Mouse (Mus musculus): ENCODE data around the gene 1700016H13Rik. TPM values are rescaled to one million over a fixed set of nuclear protein-coding genes. Genes with fewer than 3 reads are reported as not detected.

Gene 1700016H13Rik
- not detected for total RNA-seq (2021)
- not detected in 2 replicates for polyA plus RNA-seq (2012; rRNA removed)
- long read RNA-seq: 0 reads

DNA sequence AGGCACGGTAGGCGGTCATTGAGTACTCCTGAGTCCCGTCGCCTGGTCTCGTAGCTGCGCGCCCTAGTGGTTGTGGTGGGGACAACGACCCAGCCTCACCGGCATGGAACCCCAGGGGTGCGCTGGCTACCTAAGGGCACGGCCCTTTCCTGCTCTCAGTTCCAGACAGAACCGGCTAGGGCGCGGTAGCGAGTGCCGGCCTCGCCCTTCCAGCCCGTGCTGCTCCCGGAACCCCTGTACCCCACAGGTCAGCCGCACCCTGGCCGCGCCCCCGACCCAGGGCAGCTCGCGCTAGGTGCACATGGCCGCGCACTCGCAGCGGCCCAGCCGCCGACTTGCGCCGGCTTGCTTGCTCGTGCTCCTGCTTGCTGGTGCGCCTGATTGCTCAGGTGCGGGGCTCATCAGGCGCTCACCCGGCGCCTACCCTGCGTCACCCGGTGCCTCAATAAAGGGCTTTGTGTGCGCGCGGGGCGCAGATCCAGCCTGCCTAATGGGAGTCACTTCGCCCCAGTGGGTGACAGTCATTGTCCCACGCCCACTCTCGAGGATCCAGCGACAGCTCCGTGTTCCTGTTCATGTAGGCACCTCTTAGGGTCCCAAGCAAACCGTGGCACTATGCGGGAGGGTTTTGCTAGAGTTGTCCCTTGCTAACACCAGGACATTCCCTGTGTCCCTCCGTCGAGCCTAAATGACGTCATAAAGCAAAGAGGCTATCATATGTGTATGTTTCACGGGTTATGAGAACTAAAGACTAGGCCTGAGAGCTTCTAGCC, at the start of gene 1700016H13Rik:
Gene 1700016H13Rik (minus strand): TSS at position 665 of the 773 bp plus-strand sequence.
- DNase-seq: peak; percentile 89

DNA sequence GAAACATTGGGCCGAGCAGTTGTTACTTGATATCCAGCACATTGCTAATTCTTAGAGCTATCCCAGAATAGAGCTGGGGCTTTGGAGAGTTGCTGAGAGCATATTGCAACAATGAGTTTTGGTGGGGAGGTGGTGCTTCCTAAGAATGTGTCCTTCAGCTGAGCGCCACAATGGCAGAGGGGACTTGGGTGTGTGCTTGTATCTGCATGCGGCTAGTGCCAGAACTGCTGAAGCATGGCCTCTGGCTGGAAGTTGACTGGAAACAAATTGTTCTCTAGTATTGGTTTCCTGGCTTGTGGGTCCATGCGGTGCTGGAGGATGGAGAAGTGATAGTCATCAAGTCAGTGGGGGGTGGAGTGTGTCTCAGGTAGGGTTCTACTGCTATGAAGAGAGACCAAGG, 49.5 kb upstream of the 1700016H13Rik start:
- DNase-seq: no peak

DNA sequence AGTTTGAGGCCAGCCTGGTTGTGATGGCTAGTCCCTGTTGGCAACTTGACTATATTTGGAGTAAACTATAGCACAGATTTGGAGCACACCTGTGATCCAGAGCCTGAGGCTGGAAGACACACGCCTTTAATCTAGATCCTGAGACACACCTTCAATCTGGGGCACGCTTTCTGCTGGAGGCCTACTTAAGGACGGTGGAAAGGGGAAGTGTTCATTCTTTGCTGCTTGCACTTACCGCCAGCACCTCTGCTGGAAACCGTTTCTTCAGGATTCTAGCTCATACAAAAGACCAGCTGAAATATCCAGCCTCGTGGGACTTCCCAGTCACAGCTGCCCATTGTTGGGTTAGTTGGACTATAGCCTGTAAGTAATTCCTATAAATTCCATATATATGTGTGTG, 46.7 kb upstream of the 1700016H13Rik start:
- no peak for DNase-seq

DNA sequence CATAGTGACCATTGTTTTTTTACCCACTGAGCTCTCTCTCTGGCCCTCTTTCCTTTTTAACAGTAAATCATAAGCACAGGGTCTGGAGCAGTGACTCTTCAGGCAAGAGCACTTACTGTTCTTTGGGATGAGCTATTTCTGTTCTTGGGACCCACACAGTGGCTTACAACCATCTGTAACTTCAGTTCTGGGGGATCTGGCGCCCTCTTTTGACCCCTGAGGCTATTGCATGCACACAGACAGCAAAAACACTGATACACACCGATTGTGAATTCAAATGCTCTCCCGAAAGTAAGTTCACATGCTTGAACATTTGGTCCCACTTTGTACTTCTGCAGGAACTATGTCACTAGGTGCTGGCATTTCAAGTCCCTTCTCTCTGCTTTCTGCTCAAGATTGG, 45.7 kb upstream of the 1700016H13Rik start:
- DNase-seq: no peak

DNA sequence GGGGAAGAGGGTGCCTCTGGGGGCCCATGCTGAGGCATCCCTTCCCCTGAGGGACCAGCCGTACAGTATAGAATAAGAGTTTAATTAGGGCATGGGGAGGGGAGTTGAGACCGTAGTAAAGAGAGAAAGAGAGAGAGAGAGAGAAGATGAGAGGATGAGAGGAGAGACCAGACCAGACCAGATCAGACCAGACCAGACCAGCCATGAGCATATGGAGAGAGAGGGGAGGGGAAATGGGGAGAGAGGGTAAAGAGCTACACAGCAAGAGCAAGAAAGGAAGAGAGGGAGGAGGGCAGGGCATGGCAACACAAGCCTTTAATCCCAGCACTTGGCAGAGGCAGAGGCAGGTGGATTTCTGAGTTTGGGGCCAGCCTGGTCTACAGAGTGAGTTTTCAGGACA, 44.9 kb upstream of the 1700016H13Rik start:
- DNase-seq: no peak

DNA sequence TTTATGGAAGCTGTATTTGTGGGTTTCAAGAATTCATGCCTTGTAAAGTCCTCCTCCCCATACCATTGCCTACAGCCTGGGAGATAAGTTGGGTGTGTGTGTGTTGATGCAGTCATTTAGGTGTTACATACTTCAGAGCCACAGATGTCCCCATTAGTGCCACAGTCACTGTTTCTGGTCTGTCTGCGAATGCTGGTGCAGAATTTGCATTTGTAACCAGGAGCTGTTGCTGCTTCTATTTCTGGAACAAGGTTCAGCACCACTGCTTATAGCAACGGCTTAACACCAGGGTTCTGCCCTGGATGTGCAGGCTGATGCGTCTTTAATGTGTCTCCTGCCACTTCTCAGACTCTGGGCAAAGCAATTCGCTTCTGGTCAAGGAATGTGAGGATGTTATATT, 43.7 kb upstream of the 1700016H13Rik start:
- DNase-seq: no peak

DNA sequence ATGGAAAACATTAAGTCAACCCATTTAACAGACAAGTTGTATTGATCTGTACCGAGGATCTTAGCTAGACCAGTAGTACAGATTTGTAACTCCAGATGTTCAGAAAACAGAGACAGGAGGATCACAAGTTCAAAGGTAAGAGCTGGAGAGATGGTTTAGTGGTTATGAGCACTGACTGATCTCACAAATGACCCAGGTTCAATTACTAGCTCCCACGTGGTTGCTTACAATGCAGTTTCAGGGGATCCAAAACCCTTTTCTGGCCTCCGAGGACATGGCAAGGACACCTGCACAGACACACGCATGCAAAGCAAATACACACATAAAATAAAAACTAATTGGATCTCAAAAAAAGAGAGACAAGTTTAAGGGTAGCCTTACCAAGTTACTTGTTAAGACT, 42.8 kb upstream of the 1700016H13Rik start:
- DNase-seq: no peak

DNA sequence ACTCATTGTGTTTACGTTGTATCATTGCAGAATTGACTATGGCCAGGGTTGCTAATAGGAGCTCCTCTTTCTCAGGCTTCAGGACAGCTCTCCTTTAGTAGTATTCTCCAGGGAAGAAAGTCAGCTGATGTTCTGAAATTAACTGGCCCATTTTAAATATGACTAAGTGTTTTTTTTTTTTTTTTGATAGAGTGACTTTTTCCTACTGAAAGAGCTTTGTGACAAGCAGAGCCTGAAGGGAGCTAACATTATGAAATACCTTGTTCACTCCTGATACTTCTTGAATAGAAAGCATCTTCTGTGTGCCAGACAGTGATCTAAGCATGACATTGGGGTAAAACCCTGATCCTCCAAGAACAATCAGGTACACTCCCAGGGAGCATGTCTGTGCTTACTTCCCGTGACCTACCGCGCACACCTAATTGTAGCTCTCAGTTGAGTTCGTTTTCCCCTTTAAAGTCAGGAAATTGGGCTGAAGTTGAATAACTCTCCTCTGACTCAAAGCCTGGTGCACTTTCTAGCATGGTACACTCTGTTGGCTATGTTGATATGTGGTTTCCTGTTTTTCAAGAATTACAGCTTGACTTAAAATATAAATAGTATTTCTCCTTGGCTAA, 42.2 kb upstream of the 1700016H13Rik start:
- no peak for DNase-seq

DNA sequence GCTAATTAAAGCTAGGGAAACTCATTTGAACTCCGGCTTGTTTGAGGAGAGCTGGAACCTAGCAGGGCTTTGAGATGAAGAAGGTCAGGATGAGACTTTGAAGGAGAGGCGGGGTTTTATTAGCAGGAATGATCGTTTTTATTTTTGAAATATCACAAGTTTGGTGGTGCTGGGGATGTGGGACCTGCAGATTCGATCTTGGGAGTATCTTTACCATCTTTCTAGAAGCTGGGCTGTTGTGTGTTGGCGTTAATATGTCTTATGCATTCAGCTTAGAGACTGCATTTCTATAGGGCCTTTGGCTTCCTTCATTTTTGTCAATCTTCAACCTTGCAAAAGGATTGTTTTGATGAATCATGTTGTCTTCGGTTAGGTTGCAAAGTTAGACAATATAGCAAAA, 38.3 kb upstream of the 1700016H13Rik start:
- DNase-seq: no peak

DNA sequence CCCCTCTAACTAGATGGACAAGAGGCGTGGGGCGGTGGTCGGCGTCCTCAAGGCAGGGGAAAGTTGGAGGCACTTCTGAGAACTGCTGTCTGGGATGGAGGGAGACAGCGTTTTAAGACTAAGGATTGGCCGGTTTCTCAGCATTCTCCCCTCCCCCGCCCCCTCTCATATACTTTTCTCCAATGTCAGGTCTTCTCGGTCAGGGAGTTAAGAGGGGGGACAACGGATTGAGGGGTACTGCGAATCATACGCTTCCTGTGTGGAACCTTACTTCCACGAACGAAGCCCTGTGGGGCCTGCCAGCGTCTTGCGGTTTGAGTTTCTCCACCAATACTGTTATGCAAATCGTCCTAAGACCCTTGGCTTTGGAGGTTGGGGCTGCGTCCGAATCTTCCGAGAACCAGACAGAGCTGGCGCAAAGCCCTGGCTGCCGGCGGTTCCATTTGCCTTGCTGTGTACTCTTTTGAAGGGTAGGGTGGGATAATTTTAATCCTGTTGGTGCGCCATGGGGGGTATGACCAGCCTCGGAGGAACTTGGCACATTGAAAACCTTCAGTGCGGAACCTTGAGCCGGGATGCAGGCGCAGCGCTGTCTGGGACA, 37.3 kb upstream of the 1700016H13Rik start:
- DNase-seq: peak; percentile 53

DNA sequence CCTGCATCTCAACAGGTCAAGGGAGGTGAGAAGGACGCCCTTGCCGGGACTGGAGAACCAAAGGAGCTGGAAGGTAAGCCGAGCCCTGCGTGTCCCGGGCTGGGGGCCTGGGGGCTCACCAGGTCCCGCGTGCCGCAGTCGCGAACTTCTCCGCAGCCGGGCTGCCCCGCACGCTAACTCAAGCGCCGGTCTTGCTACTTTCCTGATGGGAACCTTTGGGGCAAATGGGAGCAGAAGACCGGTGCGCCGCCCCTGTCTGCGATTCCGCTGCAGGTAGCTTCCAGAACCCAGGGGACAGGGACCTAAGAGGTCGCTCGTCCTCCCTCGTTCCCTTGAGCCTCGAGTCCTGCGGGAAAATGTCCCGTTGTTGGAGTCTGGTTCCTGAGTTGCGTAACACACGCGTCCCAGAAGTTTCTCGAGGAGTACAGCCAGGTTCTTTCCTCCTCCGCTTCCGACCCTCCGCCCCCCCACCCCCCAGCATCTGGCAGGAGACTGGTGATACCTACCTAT, 36.8 kb upstream of the 1700016H13Rik start:
- DNase-seq: no peak

DNA sequence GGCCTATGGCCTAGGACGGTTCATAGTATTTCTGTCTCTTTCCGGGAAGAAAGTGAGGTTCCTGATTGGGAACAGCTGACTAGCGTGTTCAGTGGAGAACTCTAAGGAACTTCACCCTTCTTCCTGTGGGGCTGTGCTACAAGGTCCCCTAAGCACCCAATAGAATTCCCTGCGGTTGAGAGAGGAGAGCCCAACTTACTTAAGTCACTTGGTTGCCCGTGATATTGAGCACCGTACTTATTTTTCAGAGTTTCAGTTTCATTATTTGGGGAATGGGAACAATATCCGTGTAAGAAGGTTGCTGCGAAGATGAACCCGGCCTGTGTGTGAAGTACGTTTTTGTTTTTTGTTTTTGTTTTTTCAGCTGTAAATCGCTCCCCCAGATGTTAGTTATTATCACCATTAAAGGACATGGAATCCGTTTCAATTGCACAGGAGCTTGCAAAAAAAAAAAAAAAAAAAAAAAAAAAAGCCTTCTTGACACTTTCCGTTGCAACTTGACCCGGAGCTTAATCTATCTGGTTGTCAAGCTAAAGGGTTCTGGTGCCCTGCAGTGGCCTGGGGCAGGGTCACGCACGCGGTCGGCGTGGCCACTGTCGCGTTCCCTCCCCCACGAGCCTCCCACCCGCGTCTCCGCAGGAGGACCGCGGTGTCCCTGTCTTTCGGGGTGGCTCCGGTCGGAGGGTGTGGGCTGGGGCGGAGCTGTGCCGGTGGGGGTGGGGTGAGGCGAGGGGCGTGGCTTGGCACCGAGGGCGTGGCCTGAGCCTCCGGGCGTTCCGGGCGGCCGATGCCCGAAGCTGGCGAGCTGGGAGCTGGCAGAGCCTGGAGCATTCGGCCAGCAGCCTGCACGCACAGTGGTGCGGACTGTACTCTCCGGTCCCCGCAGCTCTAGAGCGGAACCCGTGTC, 36.1 kb upstream of the 1700016H13Rik start, which contains the start of gene Aff1:
Gene Aff1 (plus strand): TSS at position 751 of the 907 bp plus-strand sequence.
- DNase-seq: peak; percentile 97

DNA sequence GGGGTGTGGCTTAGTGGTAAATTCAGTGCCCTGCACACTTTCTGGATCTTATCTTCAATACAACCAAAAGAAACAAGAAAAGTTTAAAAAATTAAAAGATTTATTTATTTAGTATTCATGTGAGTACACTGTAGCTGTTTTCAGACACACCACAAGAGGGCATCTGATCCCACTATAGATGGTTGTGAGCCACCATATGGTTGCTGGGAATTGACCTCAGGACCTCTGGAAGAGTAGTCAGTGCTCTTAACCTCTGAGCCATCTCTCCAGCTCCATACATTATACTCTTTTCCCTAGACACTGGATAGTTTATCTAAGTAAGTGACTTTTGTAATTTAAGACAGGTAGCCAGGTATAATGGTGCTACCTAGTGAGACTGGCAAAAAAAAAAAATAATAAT, 35.4 kb upstream of the 1700016H13Rik start:
- no peak for DNase-seq

DNA sequence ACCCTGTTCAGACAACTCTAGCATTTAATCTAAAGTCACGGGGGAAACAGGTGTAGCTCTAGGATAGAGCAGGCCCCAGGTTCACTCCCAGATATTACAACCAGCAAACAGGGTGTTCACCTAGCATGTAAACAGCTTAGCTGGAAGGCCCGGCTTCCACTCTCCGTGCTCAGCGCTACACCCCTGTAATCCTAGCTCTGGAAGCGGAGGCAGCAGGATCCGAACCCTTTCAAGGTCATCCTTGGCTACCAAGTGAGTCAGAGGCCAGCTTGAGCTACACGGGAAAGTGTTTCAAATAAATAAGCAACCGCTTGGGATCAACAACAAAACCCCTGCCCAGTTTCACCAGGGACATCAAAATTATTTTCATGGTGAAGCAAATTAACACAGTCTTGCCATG, 34.4 kb upstream of the 1700016H13Rik start:
- DNase-seq: peak; percentile 58

DNA sequence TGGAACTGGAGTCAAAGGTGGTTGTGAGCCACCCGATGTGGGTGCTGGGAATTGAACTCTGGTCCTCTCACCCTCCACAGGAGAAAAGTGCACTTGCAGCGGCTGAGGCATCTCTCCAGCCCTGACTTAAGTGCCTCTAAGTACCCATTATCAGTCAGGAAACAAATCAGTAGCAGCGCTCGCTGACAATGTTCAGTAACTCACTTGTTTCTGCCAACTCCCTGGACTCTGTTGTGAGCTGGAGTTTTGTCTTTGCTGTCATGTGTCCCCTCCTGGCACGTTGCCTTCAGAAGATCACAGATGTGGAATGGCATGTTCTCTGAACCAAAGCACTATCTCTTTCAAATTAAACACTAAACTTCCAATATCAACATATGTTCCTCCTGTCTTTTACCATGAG, 33.8 kb upstream of the 1700016H13Rik start:
- no peak for DNase-seq

DNA sequence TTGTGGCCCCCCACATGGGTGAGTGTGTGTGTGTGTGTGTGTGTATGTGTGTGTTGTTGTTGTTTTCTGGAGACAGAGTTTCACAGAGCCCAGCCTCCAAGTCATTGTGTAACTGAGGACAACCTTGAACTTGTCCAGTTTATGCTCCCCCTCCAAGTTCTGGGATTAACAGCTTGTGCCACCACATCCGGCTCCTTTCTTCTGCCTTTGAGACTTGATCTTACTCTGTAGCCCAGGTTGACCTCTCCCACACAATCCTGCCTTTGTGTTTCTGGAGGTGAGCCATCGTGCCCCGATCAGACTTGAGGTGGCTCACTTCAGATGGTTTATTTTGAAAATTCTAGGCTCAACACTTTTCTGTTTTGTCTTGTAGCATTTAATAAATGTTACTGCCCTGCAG, 26.0 kb upstream of the 1700016H13Rik start:
- DNase-seq: peak; percentile 32

DNA sequence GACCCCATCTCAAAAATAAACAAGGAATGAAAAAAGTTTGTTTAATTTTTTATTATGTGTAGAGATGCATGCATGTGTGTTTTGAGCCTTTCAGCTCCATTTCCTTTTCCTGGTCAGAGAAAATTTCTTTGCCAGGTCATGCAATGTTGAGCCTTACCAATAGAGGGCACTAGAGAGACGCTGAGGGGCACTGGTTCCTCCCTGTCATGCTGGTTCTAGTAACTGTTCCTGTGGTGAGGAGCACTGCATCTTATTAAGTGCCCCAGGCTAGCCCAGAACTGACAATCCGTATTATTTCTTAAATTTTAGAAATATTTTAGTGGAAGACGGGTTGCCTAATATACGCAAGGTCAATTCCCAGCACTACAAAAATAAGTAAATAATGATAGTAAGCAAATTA, 24.6 kb upstream of the 1700016H13Rik start:
- DNase-seq: peak; percentile 82

DNA sequence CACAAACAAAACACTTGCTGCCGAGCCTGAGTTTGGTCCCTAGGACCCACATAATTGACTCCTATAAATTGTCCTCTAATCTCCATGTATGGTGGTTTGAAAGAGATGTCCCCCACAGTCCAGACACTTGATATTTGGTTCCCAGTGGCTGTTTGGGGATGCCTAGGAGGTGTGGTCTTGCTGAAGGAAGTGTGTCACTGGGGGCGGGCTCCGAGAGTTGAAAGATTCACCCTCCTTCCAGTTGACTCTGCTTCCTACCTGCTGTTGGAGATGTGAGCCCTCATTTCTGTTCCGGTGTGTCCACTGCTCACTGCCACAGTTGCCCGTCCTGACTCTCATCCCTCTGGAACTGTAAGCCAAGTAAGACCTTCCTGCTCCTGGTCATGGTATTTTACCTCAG, 23.2 kb upstream of the 1700016H13Rik start:
- no peak for DNase-seq

DNA sequence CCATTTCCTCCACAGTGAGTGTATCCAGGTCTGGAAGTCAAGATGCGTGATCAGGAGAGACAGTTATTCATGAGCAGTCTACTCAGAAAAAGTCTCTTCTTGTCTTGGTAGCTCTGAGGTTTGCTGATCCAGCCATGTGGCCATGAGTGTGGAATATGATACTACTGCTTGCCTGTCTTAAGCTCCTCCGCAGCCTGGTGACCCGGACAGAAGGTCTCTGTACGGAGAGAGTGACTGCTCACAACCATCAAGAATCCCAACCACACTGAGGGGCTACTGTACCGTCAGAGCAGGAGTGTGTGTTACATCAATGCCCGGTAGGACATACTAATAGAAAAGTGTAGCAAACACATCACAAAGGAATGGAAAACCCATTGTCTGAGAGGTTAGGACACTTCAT, 22.1 kb upstream of the 1700016H13Rik start:
- no peak for DNase-seq

DNA sequence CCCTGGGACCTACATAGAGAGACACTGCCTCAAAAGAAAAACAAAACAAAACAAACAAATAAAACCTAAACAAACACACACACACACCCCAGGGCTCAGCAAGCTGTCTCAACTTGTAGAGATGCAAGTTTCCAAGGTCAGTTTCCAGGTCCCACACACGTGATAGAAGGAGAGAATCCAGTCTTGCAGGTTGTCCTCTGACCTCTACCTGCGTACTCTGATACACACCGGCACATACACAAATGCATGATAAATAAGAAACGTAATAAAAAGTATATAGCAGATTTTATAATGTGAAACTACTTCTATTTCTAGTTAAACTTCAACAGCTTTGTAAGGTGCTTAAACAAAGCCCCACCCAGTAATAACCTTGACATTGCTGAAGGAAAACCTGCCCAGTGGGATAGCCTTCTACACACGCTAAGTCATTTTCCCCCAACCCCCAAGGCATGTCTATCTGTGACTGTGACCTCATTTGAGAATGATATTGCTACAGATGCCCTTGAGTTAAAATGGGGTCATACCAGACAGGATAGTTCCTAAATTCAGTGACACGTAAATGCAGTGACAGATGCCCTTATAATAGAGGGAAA, 20.6 kb upstream of the 1700016H13Rik start:
- peak; percentile 35 for DNase-seq

DNA sequence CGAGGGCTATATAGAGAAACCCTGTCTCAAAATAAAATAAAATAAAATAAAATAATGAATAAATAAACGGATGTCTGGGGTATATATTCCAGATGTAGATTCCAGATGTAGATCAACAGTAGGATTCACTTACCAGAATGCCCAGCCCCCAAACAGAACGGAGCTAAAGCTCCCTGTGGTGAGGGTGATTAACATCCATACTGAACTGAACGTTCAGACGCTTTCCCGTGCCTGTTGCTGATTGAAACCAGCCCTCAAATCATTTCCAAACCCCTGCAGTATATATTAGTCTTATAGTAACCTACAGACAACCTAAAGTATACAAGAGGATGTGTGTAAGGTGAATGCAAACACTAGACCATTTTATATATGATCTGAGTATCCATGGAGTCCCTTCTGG, 18.7 kb upstream of the 1700016H13Rik start:
- DNase-seq: no peak

DNA sequence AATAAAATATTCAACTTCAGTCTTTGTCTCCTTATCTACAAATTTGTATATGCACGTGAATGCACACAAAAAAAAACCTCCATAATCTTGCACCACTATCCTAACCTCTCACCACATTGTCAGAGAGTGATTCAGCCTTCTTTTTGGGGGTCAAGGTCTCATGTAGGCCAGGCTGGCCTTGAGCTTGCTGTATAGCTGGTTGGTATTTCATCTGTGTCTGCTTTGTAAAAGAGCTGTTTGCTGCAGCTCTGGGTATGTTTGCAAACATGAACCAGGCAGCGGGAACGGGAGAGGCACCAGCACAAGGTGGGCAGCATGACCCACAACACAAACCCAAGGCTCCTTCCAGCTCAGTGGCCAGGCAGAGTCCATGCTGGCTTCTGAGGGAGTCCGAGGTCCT, 17.8 kb upstream of the 1700016H13Rik start:
- peak; percentile 65 for DNase-seq

Data from adrenal gland, adult 2 months (tissue).